Mouse (Mus musculus): ENCODE measurements around the gene Ppp1r9a. TPM values are rescaled to one million over a fixed set of nuclear protein-coding genes. Genes with fewer than 3 reads are reported as not detected.

Ppp1r9a gene
- total and polyA plus RNA-seq, 3 experiments = 0.03 TPM; not detected in 2

- no peaks in the 10 kb centered on the region for H3K9me3 ChIP-seq (replicated peaks; ENCODE audit: insufficient read depth, low read length)
- TF ChIP-seq NRF1 (IDR thresholded peaks at IDR 0.05; ENCODE audit: insufficient read depth, low read depth, low read length, poor library complexity, severe bottlenecking) = no peak
- TF ChIP-seq KAT2A (conservative IDR thresholded peaks at IDR 0.05; ENCODE audit: low read depth, low read length) = no peak
- TF ChIP-seq TBP (IDR thresholded peaks at IDR 0.05; ENCODE audit: low read depth, low read length) = no peak
- no peak for TF ChIP-seq GATA1 (IDR thresholded peaks at IDR 0.05; ENCODE audit: low read depth, low read length)
- TF ChIP-seq CTCF (IDR thresholded peaks at IDR 0.05 in 2 of 3, conservative IDR thresholded peaks at IDR 0.05 in 1 of 3; ENCODE audit: control insufficient read depth in 1 of 3, insufficient read depth in 1 of 3, low read depth in 2 of 3, low read length in 3 of 3, poor library complexity in 1 of 3, severe bottlenecking in 1 of 3) = no peak
- no peak for TF ChIP-seq MAFK (IDR thresholded peaks at IDR 0.05; ENCODE audit: borderline replicate concordance, low read depth, low read length)
- TF ChIP-seq TAL1 (IDR thresholded peaks at IDR 0.05; ENCODE audit: low read length) = no peak
- no peak for TF ChIP-seq JUND (IDR thresholded peaks at IDR 0.05; ENCODE audit: low read depth, low read length)
- TF ChIP-seq UBTF (IDR thresholded peaks at IDR 0.05; ENCODE audit: borderline replicate concordance, insufficient read depth, low read depth, low read length) = no peak
- TF ChIP-seq EP300 (IDR thresholded peaks at IDR 0.05; ENCODE audit: low read depth in 1 of 2, low read length in 2 of 2) = no peak
- TF ChIP-seq ZC3H11A (IDR thresholded peaks at IDR 0.05; ENCODE audit: low read depth, low read length) = no peak
- no peak for TF ChIP-seq MYB (IDR thresholded peaks at IDR 0.05; ENCODE audit: low read depth, low read length)
- no peak for TF ChIP-seq BHLHE40 (IDR thresholded peaks at IDR 0.05; ENCODE audit: borderline replicate concordance, low read depth, low read length)
- TF ChIP-seq ETS1 (IDR thresholded peaks at IDR 0.05; ENCODE audit: low read depth, low read length) = no peak
- no peak for TF ChIP-seq RAD21 (IDR thresholded peaks at IDR 0.05; ENCODE audit: low read depth, low read length)
- no peak for TF ChIP-seq GABPA (IDR thresholded peaks at IDR 0.05; ENCODE audit: low read depth, low read length)
- TF ChIP-seq MXI1 (IDR thresholded peaks at IDR 0.05; ENCODE audit: low read depth, low read length) = no peak
- TF ChIP-seq RCOR1 (IDR thresholded peaks at IDR 0.05; ENCODE audit: low read depth, low read length) = no peak
- no peak for TF ChIP-seq ZMIZ1 (IDR thresholded peaks at IDR 0.05; ENCODE audit: low read depth, low read length)
- no peak for TF ChIP-seq POLR2AphosphoS2 (IDR thresholded peaks at IDR 0.05; ENCODE audit: low read length)
- peaks cover 8 to 10% of the 10 kb centered on the region in 2 experiments for H3K27me3 ChIP-seq (ENCODE audit: control insufficient read depth in 1 of 2, insufficient read depth in 2 of 2, low read length in 2 of 2)
- H3K9ac ChIP-seq (ENCODE audit: control insufficient read depth, low read depth, low read length, poor library complexity, severe bottlenecking) = no peak overlapping the region
- no peak for DNase-seq (ENCODE audit: low read depth, low spot score)
- no peaks in the 10 kb centered on the region for H3K4me1 ChIP-seq (ENCODE audit: control insufficient read depth in 1 of 2, insufficient read depth in 2 of 2, low read length in 2 of 2)
- no peak overlapping the region for H3K4me3 ChIP-seq (ENCODE audit: control insufficient read depth in 1 of 2, insufficient read depth in 1 of 2, low read depth in 2 of 2, low read length in 2 of 2)
- no peaks in the 10 kb centered on the region for H3K79me2 ChIP-seq (ENCODE audit: control insufficient read depth, insufficient read depth, low read length, poor library complexity)
- H3K27ac ChIP-seq (ENCODE audit: control insufficient read depth, low read depth, low read length) = no peak overlapping the region
- H3K36me3 ChIP-seq (ENCODE audit: control insufficient read depth in 1 of 2, insufficient read depth in 2 of 2, low read length in 2 of 2) = no peaks in the 10 kb centered on the region
Observed at GRCm38 (mm10) chr6:4967236-4967635, 64.5 kb downstream of the Ppp1r9a start.

- Histone ChIP-seq H3K9me3 (replicated peaks; ENCODE audit: insufficient read depth, low read length) (no peaks in the 10 kb centered on the region), H3K27me3 (ENCODE audit: control insufficient read depth in 1 of 2, insufficient read depth in 2 of 2, low read length in 2 of 2) (peaks cover 2 to 5% of the 10 kb centered on the region in 2 experiments; a peak in 3 of 4 replicates), H3K79me2 (ENCODE audit: control insufficient read depth, insufficient read depth, low read length, poor library complexity) (no peaks in the 10 kb centered on the region), H3K27ac (ENCODE audit: control insufficient read depth, low read depth, low read length) (no peak overlapping the region), H3K9ac (ENCODE audit: control insufficient read depth, low read depth, low read length, poor library complexity, severe bottlenecking) (no peak overlapping the region), H3K36me3 (ENCODE audit: control insufficient read depth in 1 of 2, insufficient read depth in 2 of 2, low read length in 2 of 2) (no peaks in the 10 kb centered on the region), H3K4me1 (ENCODE audit: control insufficient read depth in 1 of 2, insufficient read depth in 2 of 2, low read length in 2 of 2) (no peaks in the 10 kb centered on the region), H3K4me3 (ENCODE audit: control insufficient read depth in 1 of 2, insufficient read depth in 1 of 2, low read depth in 2 of 2, low read length in 2 of 2) (no peak overlapping the region)
- TF ChIP-seq USF1 (IDR thresholded peaks at IDR 0.05; ENCODE audit: low read depth, low read length) (0 out of 2 replicates have a peak, but pooled peaks have one; percentile 32), MAX (IDR thresholded peaks at IDR 0.05; ENCODE audit: low read length) (no peak)
- DNase-seq (ENCODE audit: low read depth, low spot score) = no peak
Observed at GRCm38 (mm10) chr6:4971229-4971628, 68.5 kb downstream of the Ppp1r9a start.
